Mouse (Mus musculus) embryonic facial prominence, embryonic 13.5 days (tissue): ENCODE measurements around the gene Lypd5. TPM values are rescaled to one million over a fixed set of nuclear protein-coding genes. Genes with fewer than 3 reads are reported as not detected.

Experiments used
- ATAC-seq: fragments of 200-750 bp; cut with Nextera tagmentation; 2 replicates; pipeline ENCODE4 v1.8.0; 2017; ENCODE audit warnings: low read depth; ENCODE audit not compliant: insufficient number of reproducible peaks, insufficient read depth, low FRiP score, low TSS enrichment
- H3K27ac ChIP-seq: fragments of 300-500 bp; sonication (generic); 2 replicates; pipeline ENCODE4 v1.5.1; 2015; ENCODE audit warnings: moderate library complexity, mild to moderate bottlenecking, inconsistent platforms
- H3K27me3 ChIP-seq: fragments of 300-500 bp; sonication (generic); 2 replicates; pipeline ENCODE4 v1.6.1; 2015; ENCODE audit warnings: mild to moderate bottlenecking, inconsistent platforms
- H3K36me3 ChIP-seq: fragments of 300-500 bp; sonication (generic); 2 replicates; pipeline ENCODE4 v1.6.1; 2015; ENCODE audit warnings: mild to moderate bottlenecking, inconsistent platforms
- H3K4me1 ChIP-seq: fragments of 300-500 bp; sonication (generic); 2 replicates; pipeline ENCODE4 v1.6.1; 2015; ENCODE audit warnings: inconsistent platforms
- H3K4me2 ChIP-seq: fragments of 300-500 bp; sonication (generic); 2 replicates; pipeline ENCODE4 v1.6.1; 2015; ENCODE audit warnings: moderate library complexity, mild to moderate bottlenecking, inconsistent platforms
- H3K4me3 ChIP-seq: fragments of 300-500 bp; sonication (generic); 2 replicates; pipeline ENCODE4 v1.5.1; 2015; ENCODE audit warnings: mild to moderate bottlenecking, inconsistent platforms
- H3K9ac ChIP-seq: fragments of 300-500 bp; sonication (generic); 2 replicates; pipeline ENCODE4 v1.6.1; 2015; ENCODE audit warnings: mild to moderate bottlenecking, inconsistent platforms
- H3K9me3 ChIP-seq: fragments of 300-500 bp; sonication (generic); 2 replicates; pipeline ENCODE4 v1.6.1; 2016; ENCODE audit warnings: inconsistent platforms
- WGBS: fragments of 180-500 bp; shearing (Covaris S2); methylation state at CpG from one replicate; pipeline ENCODE4 v1.1.7; 2015; ENCODE audit warnings: mixed read lengths; 5-methylcytosine and 5-hydroxymethylcytosine counted together
- microRNA-seq: library from miRNA; unstranded; fragments of <30 nt; microRNA quantifications from one replicate; pipeline ENCODE4, GENCODE M21; 2016
- polyA plus RNA-seq: library from polyadenylated mRNA; unstranded; fragments of >200 nt; fragmentation: Nextera tagmentation; extraction: Ambion mirVana; gene quantifications from 2 replicates; pipeline ENCODE4 v1.2.1, GENCODE M21; 2015

Gene Lypd5
- polyA plus RNA-seq, 1 experiment from 2014 or later = 0.91 TPM

DNA sequence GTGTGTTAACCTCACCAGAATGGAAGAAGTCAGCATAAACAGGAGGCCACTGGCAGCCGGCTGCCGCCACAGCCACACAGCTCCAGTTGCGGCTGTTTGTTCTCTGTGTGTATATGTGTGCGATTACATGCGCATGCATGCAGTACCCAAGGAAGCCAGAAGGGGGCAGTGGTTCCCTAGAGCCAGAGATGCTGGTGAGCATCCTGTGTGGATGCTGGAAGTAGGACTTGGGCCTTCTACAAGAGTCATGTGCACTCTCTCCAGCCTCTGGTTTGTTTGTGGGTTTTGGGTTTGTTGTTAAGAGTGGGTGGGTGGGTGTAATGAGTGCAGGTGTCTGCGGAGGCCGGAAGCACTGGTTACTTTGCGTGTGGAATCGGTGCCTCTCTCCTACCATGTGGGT is 53.9 kb downstream of the Lypd5 start:
- 96% methylated on average over 9 of the region's 9 CpGs for WGBS
- ATAC-seq = no peak
- Histone ChIP-seq H3K27ac (no peak overlapping the region), H3K9ac (no peak overlapping the region), H3K4me2 (no peak overlapping the region), H3K27me3 (no peaks in the 10 kb centered on the region), H3K9me3 (peaks cover 9% of the 10 kb centered on the region), H3K36me3 (peaks cover 53% of the 10 kb centered on the region), H3K4me1 (peaks cover 9% of the 10 kb centered on the region; the same call in 1 of the 2 replicates), H3K4me3 (no peak overlapping the region)

Small RNA genes within 50 kb of the gene (microRNA-seq; reads per million reads assigned to microRNA genes)
- not detected for gene Gm27592

Other genes starting within 250 kb of the Lypd5 start
- gene Zfp112, start 236.9 kb upstream of the Lypd5 start, polyA plus RNA-seq = 10.1 and 12.4 TPM in 2 replicates
- 18.8 and 21.9 TPM in 2 replicates for gene Zfp235, start 215.0 kb upstream of the Lypd5 start, polyA plus RNA-seq
- gene Zfp114, start 174.1 kb upstream of the Lypd5 start, polyA plus RNA-seq = 7.2 and 9.4 TPM in 2 replicates
- gene Zfp111, start 137.8 kb upstream of the Lypd5 start, polyA plus RNA-seq = 10.8 and 12.4 TPM in 2 replicates
- gene Zfp109, start 111.6 kb upstream of the Lypd5 start, polyA plus RNA-seq = 6.1 and 6.4 TPM in 2 replicates
- 5.3 and 6.5 TPM in 2 replicates for gene Zfp108, start 94.4 kb upstream of the Lypd5 start, polyA plus RNA-seq
- gene Zfp93, start 78.8 kb upstream of the Lypd5 start, polyA plus RNA-seq = 10.7 and 10.8 TPM in 2 replicates
- gene Zfp61, start 48.0 kb upstream of the Lypd5 start, polyA plus RNA-seq = 53.8 and 58.5 TPM in 2 replicates
- gene Zfp94, start 32.5 kb upstream of the Lypd5 start, polyA plus RNA-seq = 14.3 and 18.8 TPM in 2 replicates
- 0.25 TPM in 1 of 2 replicates, not detected in the other for gene Tescl, start 15.3 kb upstream of the Lypd5 start, polyA plus RNA-seq
- gene Kcnn4, start 21.1 kb downstream of the Lypd5 start, polyA plus RNA-seq = 1.9 and 2.1 TPM in 2 replicates
- gene Smg9, start 50.4 kb downstream of the Lypd5 start, polyA plus RNA-seq = 21.6 and 27.0 TPM in 2 replicates
- gene Irgc1, start 103.1 kb downstream of the Lypd5 start, polyA plus RNA-seq = not detected in 2 replicates
- 2.6 and 3.8 TPM in 2 replicates for gene Plaur, start 113.3 kb downstream of the Lypd5 start, polyA plus RNA-seq
- 6.7 and 7.9 TPM in 2 replicates for gene Cadm4, start 132.8 kb downstream of the Lypd5 start, polyA plus RNA-seq
- 95.8 and 96.3 TPM in 2 replicates for gene Zfp428, start 157.8 kb downstream of the Lypd5 start, polyA plus RNA-seq
- 0.53 and 0.89 TPM in 2 replicates for gene AC161166.1, start 163.3 kb downstream of the Lypd5 start, polyA plus RNA-seq
- gene Irgq, start 181.5 kb downstream of the Lypd5 start, polyA plus RNA-seq = 9.6 and 10.2 TPM in 2 replicates
- 0.42 TPM in 1 of 2 replicates, not detected in the other for gene Pinlyp, start 196.9 kb downstream of the Lypd5 start, polyA plus RNA-seq
- gene Xrcc1, start 197.1 kb downstream of the Lypd5 start, polyA plus RNA-seq = 127 and 147 TPM in 2 replicates
- 24.0 and 26.0 TPM in 2 replicates for gene Ethe1, start 238.3 kb downstream of the Lypd5 start, polyA plus RNA-seq
- gene Zfp575, start 238.4 kb downstream of the Lypd5 start, polyA plus RNA-seq = 7.0 and 7.3 TPM in 2 replicates